Mouse (Mus musculus): ENCODE measurements around the gene Scgb2b19.
"Not testable (repeated sequence)": the region's sequence is repeated elsewhere in the genome, so short reads cannot be mapped to it uniquely, and the experiment has no call there.

Scgb2b19 gene

DNA sequence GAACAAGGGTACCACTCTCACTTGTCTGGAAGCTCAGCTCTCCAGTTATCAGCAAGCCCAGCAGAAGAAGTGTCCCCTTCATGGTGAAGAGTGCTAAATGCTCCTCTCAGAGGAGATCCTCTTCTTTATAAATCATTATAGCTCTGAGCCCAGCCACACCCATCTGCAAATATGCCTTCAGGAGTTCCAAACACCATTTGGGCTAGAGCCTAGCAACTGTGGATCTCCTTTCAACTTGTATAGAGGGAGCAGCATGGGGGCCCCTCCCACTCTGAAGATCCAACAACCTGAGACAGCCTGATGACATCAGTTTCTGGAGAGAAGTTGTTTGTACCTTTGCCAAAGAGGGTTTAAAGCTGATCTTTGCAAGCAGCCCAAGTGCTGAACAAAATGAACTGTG is at the start of gene Scgb2b19:
Gene Scgb2b19 (minus strand): TSS at position 101 of the 400 bp plus-strand sequence.
- DNase-seq, result not testable (repeated sequence)

DNA sequence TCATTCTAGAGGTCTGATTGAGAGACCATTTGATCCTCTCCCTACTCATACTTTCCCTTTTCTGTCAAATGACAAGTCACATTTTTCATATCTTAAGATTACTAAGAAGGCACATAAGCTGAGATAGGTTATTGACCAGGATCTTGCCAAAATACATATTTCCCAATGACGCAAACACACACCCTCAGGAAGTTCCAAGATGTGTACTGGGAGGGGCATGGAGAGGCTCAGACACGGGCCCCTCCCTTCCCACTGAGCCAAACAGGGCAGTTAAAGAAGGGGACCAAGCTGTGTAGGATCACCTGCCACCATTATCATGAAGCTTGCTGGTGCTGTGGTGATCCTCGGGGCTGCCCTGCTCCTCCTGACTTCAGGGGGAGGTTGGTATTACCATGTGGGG is 6.9 kb upstream of the Scgb2b19 start, which contains the start of gene Scgb1b19:
Gene Scgb1b19 (plus strand): TSS at position 301 of the 400 bp plus-strand sequence.
- DNase-seq, result not testable (repeated sequence)

All from cerebellum, postnatal 25 days (tissue).